Mouse (Mus musculus): ENCODE measurements at regions not wholly inside any gene's neighbourhood (a gene's known extent, or its start where the extent isn't known, plus 50 kb on each side); places are given as distances from the start of the nearest gene placed in this dataset.

DNA sequence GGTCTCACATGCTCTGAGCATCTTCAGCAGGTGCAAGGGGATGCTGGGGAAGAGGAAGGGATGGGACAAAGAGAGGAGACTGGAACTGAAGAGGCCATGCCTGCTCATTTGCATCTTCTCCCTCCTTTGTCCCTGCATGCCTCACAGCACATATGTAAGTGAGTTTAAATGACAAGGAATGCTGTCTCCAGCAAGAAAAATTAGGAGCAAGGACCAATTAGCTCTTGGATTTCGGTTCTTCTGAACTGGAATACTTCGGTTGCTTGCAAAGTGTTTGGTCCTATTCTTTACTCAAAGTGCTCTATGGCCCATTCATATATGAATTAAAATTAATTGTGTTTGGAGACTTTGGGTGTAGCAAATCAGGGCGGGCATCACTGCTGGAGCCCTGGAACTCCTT is 459.0 kb upstream of the Adgrl2 start:
- Histone ChIP-seq H3K4me3 (ENCODE audit: low read depth, low read length) (no peak overlapping the region), H3K9me3 (ENCODE audit: control insufficient read depth, low read length) (no peaks in the 10 kb centered on the region), H3K27me3 (replicated peaks; ENCODE audit: control insufficient read depth, insufficient read depth, low read length) (no peaks in the 10 kb centered on the region), H3K36me3 (ENCODE audit: control insufficient read depth, insufficient read depth, low read length) (no peaks in the 10 kb centered on the region), H3K27ac (ENCODE audit: low read depth, low read length) (no peak overlapping the region), H3K4me1 (replicated peaks; ENCODE audit: control insufficient read depth, insufficient read depth, low read length) (no peaks in the 10 kb centered on the region; the same call in 1 of the 2 replicates), H3K4me2 (no peak overlapping the region), H3K9ac (ENCODE audit: low read depth, low read length) (no peak overlapping the region)
- DNase-seq (ENCODE audit: low spot score) (no peak), ATAC-seq (replicated peaks; ENCODE audit: low FRiP score) (no peak)
- 80% methylated on average over 3 of the region's 3 CpGs for WGBS

DNA sequence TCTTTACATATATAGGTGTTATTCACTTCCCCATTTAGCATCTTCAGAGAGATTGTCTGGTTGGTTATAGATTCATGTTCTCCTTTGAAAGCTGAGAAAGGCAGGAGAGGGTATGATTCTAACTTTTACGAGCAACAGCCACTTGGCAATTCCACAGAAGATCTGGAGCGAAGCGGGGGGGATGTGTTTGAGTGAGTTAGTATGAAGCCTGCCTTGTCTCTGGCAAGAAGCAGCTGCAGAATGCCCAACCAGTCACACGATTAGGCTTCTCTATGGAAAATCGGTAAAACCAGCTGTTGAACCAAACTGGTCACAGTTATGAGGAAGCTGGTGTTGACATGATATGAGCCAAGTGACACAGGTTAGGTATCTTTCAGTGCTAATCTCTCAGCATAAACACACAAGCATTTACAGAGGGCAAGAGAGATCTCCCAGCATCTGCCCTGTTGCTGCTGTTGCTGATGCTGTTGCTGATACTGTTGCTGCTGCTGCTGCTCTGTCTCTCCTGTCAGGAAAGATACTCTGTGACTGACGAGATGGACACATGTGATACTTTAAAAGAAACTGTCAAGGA is 455.7 kb upstream of the Adgrl2 start:
- no peaks in the 10 kb centered on the region for H3K27me3 ChIP-seq (replicated peaks; ENCODE audit: control insufficient read depth, insufficient read depth, low read length)
- no peaks in the 10 kb centered on the region for H3K9me3 ChIP-seq (ENCODE audit: control insufficient read depth, low read length)
- WGBS = 46% methylated on average over 6 of the region's 6 CpGs
- H3K36me3 ChIP-seq (ENCODE audit: control insufficient read depth, insufficient read depth, low read length) = no peaks in the 10 kb centered on the region
- no peak overlapping the region for H3K4me2 ChIP-seq
- no peaks in the 10 kb centered on the region; the same call in 1 of the 2 replicates for H3K4me1 ChIP-seq (replicated peaks; ENCODE audit: control insufficient read depth, insufficient read depth, low read length)
- peak; percentile 47; the same call in 1 of the 2 replicates for ATAC-seq (replicated peaks; ENCODE audit: low FRiP score)
- H3K27ac ChIP-seq (ENCODE audit: low read depth, low read length) = no peak overlapping the region
- DNase-seq (ENCODE audit: low spot score) = no peak
- H3K4me3 ChIP-seq (ENCODE audit: low read depth, low read length) = no peak overlapping the region
- H3K9ac ChIP-seq (ENCODE audit: low read depth, low read length) = no peak overlapping the region

DNA sequence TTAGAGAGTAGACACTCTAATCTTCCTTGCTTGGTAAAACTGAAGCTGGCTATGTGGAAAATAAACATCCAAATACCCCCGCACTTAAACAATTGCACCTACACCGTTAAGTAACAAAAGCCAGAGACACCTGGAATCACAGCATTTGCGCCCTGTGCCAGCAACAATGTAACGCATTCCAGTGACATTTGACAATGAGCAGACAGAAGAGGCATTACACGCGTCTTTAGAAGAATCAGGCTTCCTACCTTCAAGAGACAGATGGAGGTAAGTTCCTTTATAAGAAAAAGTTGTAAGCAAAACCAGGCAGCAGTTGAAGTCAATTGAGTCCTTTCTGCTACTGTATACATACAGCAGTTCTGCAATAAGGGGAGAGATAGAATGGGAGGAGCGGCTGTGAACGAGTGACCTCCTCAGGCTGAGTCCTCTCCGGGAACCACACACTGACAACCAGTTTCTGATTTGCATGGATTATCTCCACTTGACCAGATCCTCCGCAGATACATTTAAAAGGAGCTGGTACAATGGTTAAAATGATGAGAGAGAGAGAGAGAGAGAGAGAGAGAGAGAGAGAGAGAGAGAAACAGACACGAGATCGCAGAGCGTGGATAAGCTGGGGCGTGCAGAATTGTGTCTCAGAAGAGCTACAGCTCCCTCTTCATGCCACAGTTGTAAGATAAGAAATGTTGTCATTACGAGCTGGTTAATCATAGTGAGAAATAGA is 454.7 kb upstream of the Adgrl2 start:
- 21% methylated on average over 15 of the region's 15 CpGs for WGBS
- H3K27me3 ChIP-seq (replicated peaks; ENCODE audit: control insufficient read depth, insufficient read depth, low read length) = no peaks in the 10 kb centered on the region
- no peak for ATAC-seq (replicated peaks; ENCODE audit: low FRiP score)
- peak overlapping the region; percentile 35 for H3K4me3 ChIP-seq (ENCODE audit: low read depth, low read length)
- H3K4me2 ChIP-seq = peak overlapping the region; percentile 53
- H3K27ac ChIP-seq (ENCODE audit: low read depth, low read length) = no peak overlapping the region
- no peaks in the 10 kb centered on the region; the same call in 1 of the 2 replicates for H3K4me1 ChIP-seq (replicated peaks; ENCODE audit: control insufficient read depth, insufficient read depth, low read length)
- H3K9ac ChIP-seq (ENCODE audit: low read depth, low read length) = no peak overlapping the region
- H3K36me3 ChIP-seq (ENCODE audit: control insufficient read depth, insufficient read depth, low read length) = no peaks in the 10 kb centered on the region
- DNase-seq (ENCODE audit: low spot score) = no peak
- H3K9me3 ChIP-seq (ENCODE audit: control insufficient read depth, low read length) = no peaks in the 10 kb centered on the region

DNA sequence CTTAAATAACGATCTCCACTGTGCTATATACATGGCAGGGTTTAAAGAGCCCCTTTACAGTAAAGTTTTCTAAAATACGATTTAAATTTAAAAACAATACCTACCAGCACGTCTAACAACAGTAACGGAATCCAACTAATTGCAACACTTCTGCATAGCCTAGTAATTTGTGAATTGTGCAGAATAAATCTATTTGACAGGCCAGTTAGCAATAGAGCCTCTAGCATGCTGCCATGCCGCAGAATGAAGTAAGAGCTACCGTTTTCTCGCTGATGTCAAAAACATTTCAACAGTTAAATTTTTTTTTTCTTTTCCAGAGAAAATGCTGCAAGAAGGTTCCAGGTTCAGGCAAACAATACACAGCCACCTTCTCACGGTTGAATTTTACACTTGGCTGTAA is 454.0 kb upstream of the Adgrl2 start:
- Histone ChIP-seq H3K27ac (ENCODE audit: low read depth, low read length) (no peak overlapping the region), H3K4me1 (replicated peaks; ENCODE audit: control insufficient read depth, insufficient read depth, low read length) (no peaks in the 10 kb centered on the region; the same call in 1 of the 2 replicates), H3K9ac (ENCODE audit: low read depth, low read length) (no peak overlapping the region), H3K27me3 (replicated peaks; ENCODE audit: control insufficient read depth, insufficient read depth, low read length) (no peaks in the 10 kb centered on the region), H3K4me2 (no peak overlapping the region), H3K36me3 (ENCODE audit: control insufficient read depth, insufficient read depth, low read length) (no peaks in the 10 kb centered on the region), H3K4me3 (ENCODE audit: low read depth, low read length) (no peak overlapping the region), H3K9me3 (ENCODE audit: control insufficient read depth, low read length) (no peaks in the 10 kb centered on the region)
- DNase-seq (ENCODE audit: low spot score) = no peak
- no peak for ATAC-seq (replicated peaks; ENCODE audit: low FRiP score)
- 74% methylated on average over 8 of the region's 8 CpGs for WGBS

DNA sequence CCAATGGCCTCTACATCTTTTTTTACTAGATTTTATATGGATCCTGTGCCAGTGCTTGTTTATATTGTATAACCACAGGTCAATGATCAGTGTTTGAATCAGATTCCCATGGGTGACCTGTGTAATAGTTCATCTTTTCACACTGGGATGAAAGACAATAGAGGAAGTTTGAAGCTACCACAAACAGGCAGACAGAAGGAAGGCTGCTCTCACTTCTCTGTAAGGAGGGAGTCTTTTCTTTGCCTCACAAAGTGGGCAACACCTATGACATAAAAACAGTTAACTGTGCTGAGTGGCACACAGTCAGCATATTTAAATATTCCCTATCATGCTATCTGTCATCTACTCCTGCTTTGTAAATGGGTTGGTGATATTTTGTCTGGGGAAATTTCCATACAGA is 450.9 kb upstream of the Adgrl2 start:
- ATAC-seq (replicated peaks; ENCODE audit: low FRiP score) (no peak), DNase-seq (ENCODE audit: low spot score) (no peak)
- Histone ChIP-seq H3K4me2 (no peak overlapping the region), H3K27ac (ENCODE audit: low read depth, low read length) (no peak overlapping the region), H3K9me3 (ENCODE audit: control insufficient read depth, low read length) (no peaks in the 10 kb centered on the region), H3K9ac (ENCODE audit: low read depth, low read length) (no peak overlapping the region), H3K4me1 (replicated peaks; ENCODE audit: control insufficient read depth, insufficient read depth, low read length) (no peaks in the 10 kb centered on the region; the same call in 1 of the 2 replicates), H3K4me3 (ENCODE audit: low read depth, low read length) (no peak overlapping the region), H3K36me3 (ENCODE audit: control insufficient read depth, insufficient read depth, low read length) (no peaks in the 10 kb centered on the region), H3K27me3 (replicated peaks; ENCODE audit: control insufficient read depth, insufficient read depth, low read length) (no peaks in the 10 kb centered on the region)

DNA sequence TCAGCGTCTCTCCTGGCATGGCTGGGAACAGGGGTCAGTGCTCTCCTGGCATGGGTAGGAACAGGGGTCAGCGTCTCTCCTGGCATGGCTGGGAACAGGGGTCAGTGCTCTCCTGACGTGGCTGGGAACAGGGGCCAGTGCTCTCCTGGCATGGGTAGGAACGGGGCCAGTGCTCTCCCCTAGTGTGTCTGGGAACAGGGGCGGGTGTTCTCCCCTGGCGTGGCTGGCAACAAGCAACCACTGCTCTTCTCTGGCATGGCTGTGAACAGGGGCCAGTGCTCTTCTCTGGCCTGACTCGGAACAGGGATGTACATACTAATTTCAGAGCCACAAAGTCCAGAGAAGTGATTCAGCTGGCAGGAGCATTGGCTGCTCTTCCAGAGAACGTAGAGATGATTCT is 447.4 kb upstream of the Adgrl2 start:
- Histone ChIP-seq H3K36me3 (ENCODE audit: control insufficient read depth, insufficient read depth, low read length) (no peaks in the 10 kb centered on the region), H3K4me3 (ENCODE audit: low read depth, low read length) (no peak overlapping the region), H3K9ac (ENCODE audit: low read depth, low read length) (no peak overlapping the region), H3K27ac (ENCODE audit: low read depth, low read length) (no peak overlapping the region), H3K27me3 (replicated peaks; ENCODE audit: control insufficient read depth, insufficient read depth, low read length) (no peaks in the 10 kb centered on the region), H3K4me1 (replicated peaks; ENCODE audit: control insufficient read depth, insufficient read depth, low read length) (no peaks in the 10 kb centered on the region), H3K4me2 (no peak overlapping the region), H3K9me3 (ENCODE audit: control insufficient read depth, low read length) (no peaks in the 10 kb centered on the region)
- WGBS = 84% methylated on average over 8 of the region's 8 CpGs
- ATAC-seq (replicated peaks; ENCODE audit: low FRiP score) (no peak), DNase-seq (ENCODE audit: low spot score) (no peak)

DNA sequence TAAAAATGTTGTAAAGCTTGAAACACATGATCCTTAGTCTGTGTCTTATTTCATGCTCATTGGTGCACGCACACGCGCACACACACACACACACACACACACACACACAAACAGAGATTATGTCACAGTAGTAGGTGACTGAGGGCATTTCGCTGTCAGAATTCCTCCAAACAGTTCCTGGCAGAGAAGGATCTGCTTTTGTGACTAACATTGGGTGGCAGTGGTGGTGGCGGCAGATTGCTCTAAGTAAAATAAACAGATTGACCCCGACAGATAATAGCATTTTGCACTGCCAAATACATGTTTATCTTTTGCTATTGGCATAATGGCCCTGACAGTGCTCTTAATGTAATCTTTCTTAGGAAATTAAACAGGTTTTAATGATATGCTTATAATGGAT is 446.6 kb upstream of the Adgrl2 start:
- Histone ChIP-seq H3K4me2 (no peak overlapping the region), H3K4me1 (replicated peaks; ENCODE audit: control insufficient read depth, insufficient read depth, low read length) (no peaks in the 10 kb centered on the region), H3K27me3 (replicated peaks; ENCODE audit: control insufficient read depth, insufficient read depth, low read length) (no peaks in the 10 kb centered on the region), H3K36me3 (ENCODE audit: control insufficient read depth, insufficient read depth, low read length) (no peaks in the 10 kb centered on the region), H3K4me3 (ENCODE audit: low read depth, low read length) (no peak overlapping the region), H3K9ac (ENCODE audit: low read depth, low read length) (no peak overlapping the region), H3K9me3 (ENCODE audit: control insufficient read depth, low read length) (no peaks in the 10 kb centered on the region), H3K27ac (ENCODE audit: low read depth, low read length) (no peak overlapping the region)
- 72% methylated on average over 6 of the region's 6 CpGs for WGBS
- DNase-seq (ENCODE audit: low spot score) (no peak), ATAC-seq (replicated peaks; ENCODE audit: low FRiP score) (no peak)

DNA sequence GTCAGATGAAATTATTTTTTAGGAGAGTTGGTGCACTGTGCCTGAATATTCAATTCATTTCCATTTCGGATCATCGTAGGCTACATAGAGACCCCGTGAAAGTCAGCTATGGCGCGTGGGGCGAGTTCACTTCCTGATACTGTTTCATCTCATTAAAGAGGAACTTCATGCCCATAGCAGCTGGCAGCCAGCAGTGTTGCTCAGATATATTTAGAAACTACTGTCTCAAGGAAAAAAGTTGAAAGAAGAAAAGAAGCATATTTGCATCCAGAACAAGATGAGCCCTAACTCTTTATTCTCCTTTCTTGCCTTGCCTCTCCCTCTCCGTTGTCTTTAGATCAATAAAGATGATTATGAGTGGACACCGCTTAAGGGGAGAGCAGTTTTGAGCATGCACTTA is 446.1 kb upstream of the Adgrl2 start:
- no peak for DNase-seq (ENCODE audit: low spot score)
- H3K36me3 ChIP-seq (ENCODE audit: control insufficient read depth, insufficient read depth, low read length) = no peaks in the 10 kb centered on the region
- no peak overlapping the region for H3K4me3 ChIP-seq (ENCODE audit: low read depth, low read length)

DNA sequence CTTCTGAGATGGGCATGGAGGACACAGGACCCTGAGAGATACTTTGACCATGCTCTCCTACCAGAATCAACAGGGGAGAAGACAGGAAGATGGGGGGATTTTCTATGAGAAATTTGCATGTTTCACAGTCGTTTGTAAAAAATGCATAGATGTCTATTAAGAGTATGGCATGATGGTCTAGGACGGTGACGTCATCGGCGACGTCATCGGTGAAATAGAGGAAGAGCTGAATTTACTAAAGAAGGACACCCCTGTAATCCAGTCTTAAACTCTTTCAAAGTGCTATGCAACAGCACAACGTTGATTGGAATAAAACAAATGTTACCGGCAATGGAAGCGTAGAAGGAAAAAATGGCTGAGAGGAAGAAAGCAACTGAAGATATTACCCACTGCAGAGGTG is 441.4 kb upstream of the Adgrl2 start:
- no peaks in the 10 kb centered on the region for H3K36me3 ChIP-seq (ENCODE audit: control insufficient read depth, insufficient read depth, low read length)
- H3K27me3 ChIP-seq (replicated peaks; ENCODE audit: control insufficient read depth, insufficient read depth, low read length) = no peaks in the 10 kb centered on the region
- WGBS = 94% methylated on average over 10 of the region's 10 CpGs

More for the DNA sequence above, 446.1 kb upstream of the Adgrl2 start:
- ATAC-seq (replicated peaks; ENCODE audit: low FRiP score) = no peak
- Histone ChIP-seq H3K9ac (ENCODE audit: low read depth, low read length) (no peak overlapping the region), H3K9me3 (ENCODE audit: control insufficient read depth, low read length) (no peaks in the 10 kb centered on the region), H3K4me2 (no peak overlapping the region), H3K27me3 (replicated peaks; ENCODE audit: control insufficient read depth, insufficient read depth, low read length) (no peaks in the 10 kb centered on the region), H3K27ac (ENCODE audit: low read depth, low read length) (no peak overlapping the region), H3K4me1 (replicated peaks; ENCODE audit: control insufficient read depth, insufficient read depth, low read length) (no peaks in the 10 kb centered on the region)
- WGBS = 61% methylated on average over 8 of the region's 8 CpGs

More for the DNA sequence above, 441.4 kb upstream of the Adgrl2 start:
- DNase-seq (ENCODE audit: low spot score) = no peak
- no peak overlapping the region for H3K9ac ChIP-seq (ENCODE audit: low read depth, low read length)
- no peak overlapping the region for H3K27ac ChIP-seq (ENCODE audit: low read depth, low read length)
- no peaks in the 10 kb centered on the region for H3K9me3 ChIP-seq (ENCODE audit: control insufficient read depth, low read length)
- no peak for ATAC-seq (replicated peaks; ENCODE audit: low FRiP score)
- H3K4me2 ChIP-seq = no peak overlapping the region
- H3K4me3 ChIP-seq (ENCODE audit: low read depth, low read length) = no peak overlapping the region
- H3K4me1 ChIP-seq (replicated peaks; ENCODE audit: control insufficient read depth, insufficient read depth, low read length) = no peaks in the 10 kb centered on the region
